Mouse (Mus musculus) liver, embryonic 14.5 days (tissue): ENCODE measurements at regions not wholly inside any gene's neighbourhood (a gene's known extent, or its start where the extent isn't known, plus 50 kb on each side); places are given as distances from the start of the nearest gene placed in this dataset.

Experiments
- CTCF ChIP-seq: IDR thresholded peaks from 2 replicates; pipeline ENCODE4 v1.5.1; 2016; ENCODE audit warnings: antibody characterized with exemption, low read depth, control low read depth
- EP300 ChIP-seq: IDR thresholded peaks from 2 replicates; pipeline ENCODE4 v1.6.1; 2016; ENCODE audit warnings: antibody characterized with exemption, low read depth

DNA sequence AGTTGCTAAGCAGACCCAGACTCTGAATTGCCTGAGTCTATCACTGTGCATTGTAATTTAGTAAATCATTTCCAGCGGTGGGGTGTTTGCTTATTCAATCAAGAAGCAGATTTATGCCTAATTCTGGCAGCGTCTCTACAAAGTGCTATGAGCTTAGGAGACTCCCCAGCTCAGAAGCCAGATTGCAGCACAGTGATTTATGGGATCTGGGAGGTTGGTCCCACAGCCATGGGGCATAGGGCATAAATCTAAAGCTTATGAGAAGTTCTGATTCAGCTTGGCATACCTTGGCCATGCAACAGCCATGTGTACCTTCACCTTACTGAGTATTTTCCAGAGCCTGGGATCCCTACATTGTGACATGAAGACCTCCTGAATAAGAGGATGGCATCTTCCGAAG, 518.0 kb downstream of the Hs3st4 start:
- TF ChIP-seq CTCF (no peak), EP300 (no peak)
